Mouse (Mus musculus) small intestine, adult 2 months (tissue): ENCODE measurements around the gene Padi3.

ENCODE experiments used
- CTCF ChIP-seq: fragments of 200-500 bp; IDR thresholded peaks from 2 replicates; pipeline ENCODE4 v1.5.1; 2012; ENCODE audit warnings: low read depth, mild to moderate bottlenecking, control low read depth, inconsistent platforms, low read length, moderate library complexity, mixed read lengths; ENCODE audit not compliant: insufficient replicate concordance, insufficient read length; ENCODE audit errors: extremely low read depth
- POLR2A ChIP-seq: fragments of 200-500 bp; IDR thresholded peaks from 2 replicates; pipeline ENCODE4 v1.6.1; 2012; ENCODE audit warnings: low read depth, mild to moderate bottlenecking, control low read depth, inconsistent platforms, low read length, moderate library complexity

GRCm38 (mm10) chr4:140832821-140833220, 22.4 kb upstream of the Padi3 start:
- TF ChIP-seq CTCF (no peak), POLR2A (no peak)
